Mouse (Mus musculus) erythroblast, embryonic 14.5 days (primary cell): ENCODE data around the gene Sorbs1.

Source experiments
- GATA1 ChIP-seq: IDR thresholded peaks from 2 replicates; pipeline ENCODE4 v1.6.1; 2012; ENCODE audit warnings: low read length, inconsistent platforms, mixed read lengths
- TAL1 ChIP-seq: IDR thresholded peaks from 3 replicates; pipeline ENCODE4 v1.6.1; 2012; ENCODE audit warnings: low read length, inconsistent platforms, mixed read lengths

DNA sequence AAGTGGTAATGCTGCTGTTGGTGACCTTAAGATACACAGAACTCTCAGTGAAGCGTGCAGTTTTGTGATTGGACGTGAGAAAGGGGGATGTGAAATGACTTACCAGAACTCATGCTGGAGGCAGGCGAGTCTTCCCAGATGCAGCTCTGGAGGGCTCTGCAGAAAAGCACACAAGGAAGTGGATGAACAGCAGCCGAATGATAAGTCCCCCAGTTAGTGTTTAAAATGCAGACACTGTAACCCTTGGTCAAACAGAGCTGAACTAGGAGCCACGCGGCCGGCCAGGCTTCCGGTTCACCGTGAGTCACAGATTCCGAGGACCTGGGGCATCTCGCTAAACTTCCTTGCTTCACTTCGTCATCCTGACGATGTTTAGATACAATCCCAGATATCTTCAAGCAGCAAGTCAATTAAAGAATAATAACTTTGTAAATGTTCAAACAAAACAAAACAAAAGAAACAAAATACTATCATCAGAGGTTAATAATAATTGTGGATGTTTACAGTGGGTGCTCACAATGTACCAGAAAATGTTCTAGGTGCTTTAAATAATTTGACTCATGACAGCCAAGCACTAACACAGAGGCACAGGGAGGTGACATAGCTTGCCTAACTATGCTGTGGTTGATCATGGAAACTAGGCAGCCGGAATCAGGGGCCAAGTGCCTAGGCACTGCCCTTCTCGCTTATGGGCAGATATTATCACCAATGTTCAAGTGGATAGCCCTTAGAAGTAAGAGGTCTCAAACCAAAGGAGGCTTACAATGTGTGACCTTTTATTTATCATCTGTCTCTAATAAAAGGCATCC lies 111.2 kb downstream of the Sorbs1 start:
- TF ChIP-seq TAL1 (no peak), GATA1 (no peak)
